Mouse (Mus musculus) layer of hippocampus, adult 9-10 months (tissue): ENCODE data around the gene Npr2.

Source experiments
- DNase-seq: peaks from one replicate; pipeline ENCODE4 v3.0.0; 2022; ENCODE audit warnings: low spot score

Gene Npr2

GRCm38 (mm10) chr4:43672070-43672469 is 40.3 kb downstream of the Npr2 start:
- peak; percentile 87 for DNase-seq

GRCm38 (mm10) chr4:43673703-43674102 is 42.0 kb downstream of the Npr2 start:
- no peak for DNase-seq

GRCm38 (mm10) chr4:43674974-43675373 is 43.2 kb downstream of the Npr2 start:
- no peak for DNase-seq

- no peak for DNase-seq
Observed at GRCm38 (mm10) chr4:43675608-43676007, 43.9 kb downstream of the Npr2 start.

GRCm38 (mm10) chr4:43678541-43678940 is 46.8 kb downstream of the Npr2 start:
- no peak for DNase-seq

GRCm38 (mm10) chr4:43679416-43680043 is 47.8 kb downstream of the Npr2 start:
- DNase-seq = no peak

GRCm38 (mm10) chr4:43690021-43690420 is 58.3 kb downstream of the Npr2 start:
- no peak for DNase-seq

- no peak for DNase-seq
Observed at GRCm38 (mm10) chr4:43691026-43691425, 59.3 kb downstream of the Npr2 start.

- no peak for DNase-seq
Observed at GRCm38 (mm10) chr4:43693806-43694241, 62.1 kb downstream of the Npr2 start.

GRCm38 (mm10) chr4:43694439-43695248 is 62.9 kb downstream of the Npr2 start:
- DNase-seq = no peak

- DNase-seq = no peak
Observed at GRCm38 (mm10) chr4:43695249-43695671, 63.5 kb downstream of the Npr2 start.

GRCm38 (mm10) chr4:43696561-43696960 is 64.8 kb downstream of the Npr2 start:
- no peak for DNase-seq

- no peak for DNase-seq
Observed at GRCm38 (mm10) chr4:43700707-43701106, 69.0 kb downstream of the Npr2 start, which contains the start of gene Olfr70. Gene Olfr70, minus strand, starts transcription at chr4:43700807.
